Mouse (Mus musculus): ENCODE measurements around the gene Gtf2h2.

- TF ChIP-seq POLR2A (IDR thresholded peaks at IDR 0.05; ENCODE audit: extremely low read depth, insufficient read depth, low read length) (no peak), CTCF (IDR thresholded peaks at IDR 0.05; ENCODE audit: low read depth, low read length) (no peak)
Measured at GRCm38 (mm10) chr13:100463527-100464222, 28.7 kb downstream of the Gtf2h2 start.

Measured in liver, adult 2 months (tissue).